Mouse (Mus musculus): ENCODE measurements around the gene Ntrk2. TPM values are rescaled to one million over a fixed set of nuclear protein-coding genes. Genes with fewer than 3 reads are reported as not detected.

The Ntrk2 gene
- polyA plus RNA-seq, 1 experiment from 2014 or later: 39.8 TPM

GRCm38 (mm10) chr13:58807629-58808363 is 1.4 kb downstream of the Ntrk2 start:
- Histone ChIP-seq H3K27ac (peak overlapping the region; percentile 87), H3K9me3 (peaks cover 3% of the 10 kb centered on the region; the same call in 1 of the 2 replicates), H3K27me3 (ENCODE audit: insufficient read depth, poor library complexity, severe bottlenecking) (peaks cover 62% of the 10 kb centered on the region), H3K4me3 (peak overlapping the region; percentile 75), H3K36me3 (no peaks in the 10 kb centered on the region), H3K4me1 (replicated peaks) (peaks cover 39% of the 10 kb centered on the region)
- WGBS: under 1% methylated on average over 50 of the region's 50 CpGs
- peak; percentile 77 for DNase-seq (ENCODE audit: low spot score)

GRCm38 (mm10) chr13:58808381-58808821 is 2.0 kb downstream of the Ntrk2 start:
- H3K27ac ChIP-seq: peak overlapping the region; percentile 87

DNA sequence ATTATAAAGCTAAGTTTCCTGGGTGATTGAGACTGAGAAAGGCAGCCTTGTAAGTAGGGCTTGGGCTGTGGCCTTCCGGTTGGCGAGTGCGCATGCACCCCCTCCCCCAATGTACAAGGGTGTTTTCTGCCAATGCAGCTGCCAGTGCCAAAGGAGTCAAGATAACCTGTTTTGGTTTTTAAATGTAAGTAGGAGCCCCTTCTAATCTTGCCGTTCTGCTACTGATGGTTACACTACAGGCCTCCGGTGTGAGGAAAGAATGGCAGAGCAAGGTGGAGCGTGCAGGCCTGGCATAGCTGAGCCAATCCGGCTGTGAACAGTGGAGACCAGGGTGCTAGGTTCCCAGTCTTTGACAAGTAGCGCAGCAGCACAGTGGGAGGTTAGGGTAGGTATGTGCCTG is 3.6 kb downstream of the Ntrk2 start:
- peaks cover 48% of the 10 kb centered on the region for H3K4me1 ChIP-seq (replicated peaks)

More at GRCm38 (mm10) chr13:58808381-58808821, 2.0 kb downstream of the Ntrk2 start:
- Histone ChIP-seq H3K36me3 (no peaks in the 10 kb centered on the region), H3K4me3 (peak overlapping the region; percentile 75), H3K9me3 (peaks cover 3% of the 10 kb centered on the region; the same call in 1 of the 2 replicates), H3K27me3 (ENCODE audit: insufficient read depth, poor library complexity, severe bottlenecking) (peaks cover 62% of the 10 kb centered on the region), H3K4me1 (replicated peaks) (peaks cover 39% of the 10 kb centered on the region)
- DNase-seq (ENCODE audit: low spot score): peak; percentile 61
- WGBS: 1% methylated on average over 32 of the region's 32 CpGs

GRCm38 (mm10) chr13:58824752-58825151 is 18.4 kb downstream of the Ntrk2 start:
- 86% methylated on average over 7 of the region's 7 CpGs for WGBS
- no peak for DNase-seq (ENCODE audit: low spot score)
- no peaks in the 10 kb centered on the region for H3K27me3 ChIP-seq (ENCODE audit: insufficient read depth, poor library complexity, severe bottlenecking)
- peaks cover 5% of the 10 kb centered on the region for H3K36me3 ChIP-seq
- H3K27ac ChIP-seq: no peak overlapping the region
- peaks cover 21% of the 10 kb centered on the region for H3K4me1 ChIP-seq (replicated peaks)
- H3K9me3 ChIP-seq: peaks cover 6% of the 10 kb centered on the region; the same call in 1 of the 2 replicates
- H3K4me3 ChIP-seq: no peak overlapping the region

More for the DNA sequence above, 3.6 kb downstream of the Ntrk2 start:
- Histone ChIP-seq H3K27me3 (ENCODE audit: insufficient read depth, poor library complexity, severe bottlenecking) (peaks cover 58% of the 10 kb centered on the region), H3K9me3 (no peaks in the 10 kb centered on the region), H3K36me3 (no peaks in the 10 kb centered on the region), H3K4me3 (peak overlapping the region; percentile 75), H3K27ac (no peak overlapping the region)
- 79% methylated on average over 8 of the region's 8 CpGs for WGBS
- no peak for DNase-seq (ENCODE audit: low spot score)

GRCm38 (mm10) chr13:58826356-58827197 is 20.2 kb downstream of the Ntrk2 start:
- no peak for DNase-seq (ENCODE audit: low spot score)
- Histone ChIP-seq H3K27ac (peak overlapping the region; percentile 29; the same call in 1 of the 2 replicates), H3K36me3 (peaks cover 5% of the 10 kb centered on the region)

DNA sequence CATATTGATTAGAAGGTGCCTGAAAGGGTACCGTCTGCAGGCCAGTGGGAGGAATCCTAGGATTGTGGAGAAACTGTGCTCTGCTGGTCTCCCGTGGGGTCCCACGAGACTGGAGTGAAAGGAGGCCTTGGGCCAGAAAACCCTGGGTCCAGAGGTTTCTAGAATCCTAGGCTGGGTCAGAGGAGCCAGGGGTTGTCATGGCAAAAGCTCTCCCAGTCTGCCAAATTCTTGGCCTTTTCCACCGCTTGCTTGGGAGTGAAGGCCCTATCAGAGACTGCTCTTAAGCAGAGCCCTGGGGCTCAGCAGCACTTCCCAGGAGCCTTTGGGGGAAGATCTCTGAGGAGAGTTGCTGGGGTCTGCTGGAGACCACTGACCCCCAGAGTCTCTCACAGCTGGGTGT is 25.6 kb downstream of the Ntrk2 start:
- H3K9me3 ChIP-seq: peaks cover 6% of the 10 kb centered on the region; the same call in 1 of the 2 replicates
- no peak for DNase-seq (ENCODE audit: low spot score)
- WGBS: 66% methylated on average over 4 of the region's 4 CpGs
- no peaks in the 10 kb centered on the region for H3K27me3 ChIP-seq (ENCODE audit: insufficient read depth, poor library complexity, severe bottlenecking)
- H3K27ac ChIP-seq: peak overlapping the region; percentile 53; the same call in 1 of the 2 replicates
- peaks cover 5% of the 10 kb centered on the region for H3K36me3 ChIP-seq
- peaks cover 11% of the 10 kb centered on the region for H3K4me1 ChIP-seq (replicated peaks)
- H3K4me3 ChIP-seq: no peak overlapping the region

More at GRCm38 (mm10) chr13:58826356-58827197, 20.2 kb downstream of the Ntrk2 start:
- H3K27me3 ChIP-seq (ENCODE audit: insufficient read depth, poor library complexity, severe bottlenecking): no peaks in the 10 kb centered on the region
- peaks cover 25% of the 10 kb centered on the region for H3K4me1 ChIP-seq (replicated peaks)
- WGBS: 59% methylated on average over 14 of the region's 14 CpGs
- peaks cover 6% of the 10 kb centered on the region; the same call in 1 of the 2 replicates for H3K9me3 ChIP-seq
- no peak overlapping the region for H3K4me3 ChIP-seq

DNA sequence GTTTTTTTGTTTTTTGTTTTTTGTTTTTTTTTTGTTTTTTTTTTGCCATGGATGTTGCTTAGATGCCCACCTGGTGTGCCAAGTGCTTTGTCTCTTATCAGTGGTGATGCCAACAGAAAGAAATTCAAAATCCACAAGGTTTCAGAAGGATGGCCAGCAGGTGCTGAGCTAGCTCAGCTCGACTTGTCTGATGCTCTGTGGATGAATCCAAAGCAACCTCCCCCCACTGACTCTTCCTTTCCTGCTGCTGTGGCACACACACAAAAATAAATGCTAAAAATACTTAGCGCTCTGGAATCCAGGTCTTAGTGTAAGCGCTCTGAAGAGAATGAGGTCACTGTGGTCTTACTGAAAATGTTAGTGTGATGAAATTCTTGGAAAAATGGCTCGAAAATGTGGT is 28.4 kb downstream of the Ntrk2 start:
- DNase-seq (ENCODE audit: low spot score): no peak
- Histone ChIP-seq H3K36me3 (no peaks in the 10 kb centered on the region), H3K4me3 (no peak overlapping the region), H3K27me3 (ENCODE audit: insufficient read depth, poor library complexity, severe bottlenecking) (no peaks in the 10 kb centered on the region), H3K27ac (no peak overlapping the region), H3K4me1 (replicated peaks) (peaks cover 11% of the 10 kb centered on the region), H3K9me3 (no peaks in the 10 kb centered on the region)
- 80% methylated on average over 4 of the region's 4 CpGs for WGBS

GRCm38 (mm10) chr13:58836891-58837290 is 30.5 kb downstream of the Ntrk2 start:
- WGBS: 92% methylated on average over 1 of the region's 1 CpGs
- Histone ChIP-seq H3K36me3 (no peaks in the 10 kb centered on the region), H3K4me1 (replicated peaks) (peaks cover 12% of the 10 kb centered on the region), H3K27ac (no peak overlapping the region), H3K27me3 (ENCODE audit: insufficient read depth, poor library complexity, severe bottlenecking) (no peaks in the 10 kb centered on the region), H3K4me3 (no peak overlapping the region), H3K9me3 (no peaks in the 10 kb centered on the region)
- no peak for DNase-seq (ENCODE audit: low spot score)

DNA sequence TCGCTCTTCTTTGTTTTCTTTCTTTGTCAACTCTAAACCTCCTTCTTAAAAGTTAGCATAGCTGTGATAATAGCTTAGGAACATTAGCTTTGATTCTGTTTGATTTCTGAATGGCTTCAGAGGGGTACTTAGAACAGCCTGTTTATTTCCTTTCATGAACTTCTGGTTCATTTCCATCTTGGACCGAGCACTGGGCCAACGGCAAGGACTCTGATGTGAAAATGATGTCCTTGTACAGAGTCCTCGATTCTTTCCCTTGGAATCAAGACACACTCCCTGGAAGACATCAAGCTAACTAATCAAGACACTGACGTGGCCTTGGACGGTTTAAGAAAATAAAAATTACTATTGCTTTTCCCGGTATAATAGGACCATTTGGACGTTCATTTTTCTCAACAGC is 31.7 kb downstream of the Ntrk2 start:
- no peaks in the 10 kb centered on the region for H3K9me3 ChIP-seq
- H3K27me3 ChIP-seq (ENCODE audit: insufficient read depth, poor library complexity, severe bottlenecking): no peaks in the 10 kb centered on the region
- no peak overlapping the region for H3K27ac ChIP-seq
- no peaks in the 10 kb centered on the region for H3K36me3 ChIP-seq
- peaks cover 8% of the 10 kb centered on the region; the same call in 1 of the 2 replicates for H3K4me1 ChIP-seq (replicated peaks)
- no peak for DNase-seq (ENCODE audit: low spot score)
- WGBS: 91% methylated on average over 8 of the region's 8 CpGs
- no peak overlapping the region for H3K4me3 ChIP-seq

DNA sequence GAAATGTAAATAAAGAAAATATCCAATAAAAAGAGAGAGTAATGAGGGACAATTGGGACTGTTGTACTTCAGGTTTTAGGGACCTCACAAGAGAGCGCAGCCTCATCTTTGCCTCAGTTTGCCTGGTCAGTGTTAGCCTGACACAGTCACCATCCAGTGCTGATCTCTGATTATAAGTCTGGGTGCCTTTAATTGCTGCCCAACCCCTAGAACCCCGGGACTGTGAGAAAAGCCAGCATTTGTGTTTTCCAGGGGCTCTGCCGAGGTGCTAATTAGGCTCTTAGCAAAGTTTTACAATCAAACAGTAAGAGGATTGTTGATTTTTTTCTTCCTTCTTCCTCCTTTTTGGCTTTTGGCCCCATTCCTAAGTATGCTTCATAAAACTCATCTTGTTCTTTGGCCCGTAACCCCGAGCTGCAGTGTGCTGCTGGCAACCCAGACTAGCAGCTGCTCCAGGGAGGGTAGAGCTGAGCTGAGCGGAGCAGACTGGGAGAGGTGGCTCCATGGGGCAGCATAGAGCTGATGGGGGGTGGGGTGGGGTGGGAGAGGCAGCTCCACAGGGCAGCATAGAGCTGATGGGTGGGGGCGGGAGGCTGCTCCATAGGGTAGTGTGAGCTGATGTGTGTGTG is 34.5 kb downstream of the Ntrk2 start:
- no peak for DNase-seq (ENCODE audit: low spot score)
- Histone ChIP-seq H3K9me3 (no peaks in the 10 kb centered on the region), H3K4me3 (no peak overlapping the region), H3K27me3 (ENCODE audit: insufficient read depth, poor library complexity, severe bottlenecking) (no peaks in the 10 kb centered on the region), H3K36me3 (no peaks in the 10 kb centered on the region), H3K4me1 (replicated peaks) (peaks cover 14% of the 10 kb centered on the region), H3K27ac (no peak overlapping the region)
- WGBS: 52% methylated on average over 6 of the region's 7 CpGs

DNA sequence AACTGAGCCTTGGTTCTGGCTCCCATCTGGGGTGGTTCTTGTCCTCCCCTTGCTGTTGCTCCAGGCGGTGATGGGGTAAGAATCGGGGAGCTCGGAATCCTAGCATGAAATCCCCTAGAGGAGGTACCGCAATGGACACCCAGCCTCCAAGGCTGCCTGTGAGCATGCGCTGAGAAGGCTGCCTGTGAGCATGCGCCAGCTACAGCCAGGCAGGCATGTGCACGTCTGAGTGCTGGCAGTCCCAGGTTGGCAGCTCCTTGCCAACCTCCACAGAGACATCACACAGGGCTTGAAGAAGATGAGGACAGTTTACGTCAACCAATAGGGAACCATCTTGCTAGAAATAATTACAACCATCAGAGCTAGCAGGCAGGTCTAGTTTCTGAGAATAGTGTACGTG is 37.5 kb downstream of the Ntrk2 start:
- Histone ChIP-seq H3K4me3 (no peak overlapping the region), H3K9me3 (peaks cover 3% of the 10 kb centered on the region), H3K27ac (no peak overlapping the region), H3K36me3 (peaks cover 14% of the 10 kb centered on the region), H3K27me3 (ENCODE audit: insufficient read depth, poor library complexity, severe bottlenecking) (no peaks in the 10 kb centered on the region), H3K4me1 (replicated peaks) (peaks cover 15% of the 10 kb centered on the region)
- no peak for DNase-seq (ENCODE audit: low spot score)
- 91% methylated on average over 9 of the region's 9 CpGs for WGBS

DNA sequence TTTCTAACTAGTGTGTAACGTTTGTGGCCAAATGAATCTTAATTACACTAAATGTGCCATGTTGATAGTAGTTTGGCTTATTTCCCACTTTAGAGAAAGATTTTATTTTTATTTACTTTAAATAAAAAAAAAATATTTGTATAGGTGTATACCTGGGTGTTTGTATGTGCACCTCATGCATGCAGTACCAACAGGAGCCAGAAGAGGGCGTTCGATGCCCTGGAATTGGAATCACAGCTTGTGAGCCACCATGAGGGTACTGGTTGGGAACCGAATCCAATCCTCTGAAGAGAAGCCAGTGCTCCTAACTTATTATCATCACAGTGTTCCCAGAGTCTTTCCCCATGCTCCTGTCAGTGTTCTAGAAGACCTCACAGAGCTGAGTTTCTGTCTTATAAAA is 42.2 kb downstream of the Ntrk2 start:
- WGBS: 82% methylated on average over 4 of the region's 4 CpGs
- DNase-seq (ENCODE audit: low spot score): no peak
- no peaks in the 10 kb centered on the region for H3K27me3 ChIP-seq (ENCODE audit: insufficient read depth, poor library complexity, severe bottlenecking)
- H3K4me1 ChIP-seq (replicated peaks): peaks cover 7% of the 10 kb centered on the region
- H3K27ac ChIP-seq: no peak overlapping the region
- no peak overlapping the region for H3K4me3 ChIP-seq
- peaks cover 16% of the 10 kb centered on the region for H3K36me3 ChIP-seq
- H3K9me3 ChIP-seq: peaks cover 5% of the 10 kb centered on the region

All from hindbrain, embryonic 10.5 days (tissue).